Mouse (Mus musculus): Measurements from ENCODE around the gene Cacnb3. TPM values are rescaled to one million over a fixed set of nuclear protein-coding genes. Genes with fewer than 3 reads are reported as not detected.

Cacnb3 gene
- polyA plus RNA-seq, 2 experiments from 2014 or later: 0.19 TPM; not detected in 1

DNA sequence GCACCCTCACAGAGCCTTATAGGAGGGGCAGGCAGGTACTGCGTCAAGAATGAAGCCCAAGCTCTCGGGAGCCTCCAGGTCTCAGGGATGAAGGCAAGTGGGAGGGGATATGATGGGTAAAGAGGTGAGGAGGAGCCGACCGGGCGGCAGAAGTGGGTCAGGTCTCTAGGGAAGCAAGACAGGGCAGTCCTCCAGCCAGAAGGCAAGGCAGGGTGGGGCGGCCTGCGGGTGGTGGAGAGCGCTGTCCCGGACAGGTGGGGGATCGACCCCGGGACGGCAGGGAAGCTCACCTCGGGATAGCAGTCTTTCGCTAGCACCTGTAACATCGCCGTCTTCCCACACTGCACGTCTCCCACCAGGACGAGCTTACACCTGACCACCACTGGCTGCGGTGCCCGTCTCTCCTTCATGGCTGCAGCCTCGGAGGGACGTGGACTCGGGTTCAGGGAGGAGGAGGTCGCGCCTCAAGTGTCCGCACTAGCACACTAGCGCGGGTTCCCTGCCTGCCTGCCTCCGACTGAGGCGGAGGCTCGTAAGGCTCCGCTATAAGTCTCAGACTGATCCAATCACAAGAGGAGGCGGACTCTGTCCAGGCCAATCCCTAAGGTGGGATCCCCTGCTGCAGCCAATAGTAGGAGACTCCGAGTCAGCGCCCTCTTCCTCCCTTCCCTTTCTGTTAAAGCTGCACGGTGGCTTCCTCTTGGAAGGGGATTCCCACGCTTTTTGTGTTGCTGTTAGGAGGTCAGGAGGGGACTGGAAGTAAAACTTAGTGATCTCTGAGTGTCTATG lies 46.5 kb downstream of the Cacnb3 start, which contains the start of gene Rnd1:
Gene Rnd1, minus strand, starts transcription at position 522 of the 789 bp plus-strand sequence.
- peak; percentile 99 for ATAC-seq

DNA sequence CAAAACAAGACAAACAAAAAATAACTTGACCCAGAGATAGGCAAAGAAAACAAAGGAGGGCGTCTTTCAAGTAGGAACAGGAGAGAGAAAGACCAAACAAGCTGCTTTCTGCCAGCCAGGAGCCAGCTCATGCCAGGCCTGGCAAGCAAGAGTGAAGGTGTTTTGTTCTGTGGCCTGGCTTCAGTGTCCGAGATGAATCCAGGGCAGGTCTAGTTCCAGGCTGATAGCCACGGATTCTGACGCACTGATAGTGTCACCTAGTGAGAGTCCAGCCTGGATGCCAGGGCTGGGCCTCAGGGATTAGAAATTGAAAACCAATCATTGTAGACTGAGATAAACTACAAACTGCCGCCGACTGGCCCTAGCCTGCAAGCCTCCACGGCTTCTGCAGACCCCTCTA lies 47.3 kb downstream of the Cacnb3 start:
- ATAC-seq: no peak

DNA sequence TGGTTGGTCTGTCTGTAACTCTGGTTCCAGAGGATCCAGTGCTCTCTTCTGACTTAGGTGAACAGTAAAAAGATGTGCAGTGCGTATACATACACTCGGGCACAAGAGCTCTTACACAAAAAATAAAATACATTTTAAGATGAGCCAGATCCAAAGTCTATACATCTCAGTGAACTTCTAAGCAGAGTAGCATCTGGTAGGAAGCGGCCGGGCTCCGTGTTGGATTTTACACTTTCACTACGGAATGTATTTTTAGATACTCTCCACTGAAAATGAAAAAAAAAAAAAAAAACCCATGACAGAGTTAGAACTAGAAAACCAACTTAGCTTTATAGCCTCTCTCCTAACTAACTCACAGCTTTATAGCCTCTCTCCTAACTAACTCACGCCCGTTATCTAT lies 50.0 kb downstream of the Cacnb3 start:
- no peak for ATAC-seq

DNA sequence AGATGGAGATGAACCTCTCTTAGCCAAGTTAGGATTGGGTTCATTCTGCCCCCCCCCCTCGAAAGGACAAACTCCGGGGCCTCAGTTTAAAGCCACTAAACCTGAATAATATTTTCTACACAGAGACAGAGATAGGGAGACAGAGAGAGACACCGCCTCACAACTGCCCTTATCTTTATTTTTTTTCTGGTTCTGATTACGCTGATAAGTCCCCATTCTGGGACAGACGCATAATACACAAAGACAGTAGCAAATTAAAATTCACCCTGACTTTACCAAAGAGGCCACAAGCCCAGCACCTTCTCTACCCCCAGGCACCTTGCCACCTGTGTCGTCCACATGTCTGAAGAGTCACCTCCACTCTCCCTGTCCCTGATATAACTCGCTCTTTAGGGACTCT lies 51.0 kb downstream of the Cacnb3 start:
- no peak for ATAC-seq

DNA sequence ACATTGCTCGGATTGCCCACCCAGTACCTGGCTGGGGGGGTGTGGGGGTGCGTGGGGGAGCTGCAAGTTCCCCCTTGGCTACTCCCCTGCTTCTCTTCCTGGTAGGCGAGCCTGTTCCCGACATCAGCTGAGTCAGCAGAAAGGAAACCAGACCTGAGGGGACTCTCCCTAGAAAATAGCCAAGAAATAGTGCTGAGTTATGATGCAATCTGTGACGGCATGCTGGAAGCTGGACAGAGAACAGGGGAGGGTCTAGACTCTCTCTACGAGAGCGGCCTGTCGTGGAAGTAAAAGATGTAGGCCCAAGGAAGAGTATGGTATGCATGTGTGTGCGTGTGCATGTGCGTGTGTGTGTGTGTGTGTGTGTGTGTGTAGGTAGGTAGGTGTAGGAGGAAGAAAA lies 52.5 kb downstream of the Cacnb3 start:
- no peak for ATAC-seq

DNA sequence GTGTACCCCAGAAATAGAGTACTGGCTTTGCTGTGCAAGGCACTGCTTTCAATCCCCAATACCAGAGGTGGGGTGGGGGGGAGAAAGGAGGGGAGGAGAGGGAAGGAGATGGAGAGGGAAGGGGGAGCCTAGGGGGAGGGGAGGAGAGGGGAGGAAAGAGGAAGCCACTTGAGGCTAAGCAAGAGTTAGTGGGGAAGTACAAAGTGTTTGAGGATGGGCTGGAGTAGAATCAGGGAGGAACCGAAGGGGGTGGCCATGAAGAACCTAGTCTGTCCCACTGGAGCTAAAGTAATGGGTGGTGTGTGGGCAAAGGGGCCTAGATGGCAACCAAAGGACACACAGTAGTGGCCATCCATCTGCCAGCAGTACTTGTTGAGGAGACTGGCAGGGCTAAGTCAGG lies 53.1 kb downstream of the Cacnb3 start:
- no peak for ATAC-seq

DNA sequence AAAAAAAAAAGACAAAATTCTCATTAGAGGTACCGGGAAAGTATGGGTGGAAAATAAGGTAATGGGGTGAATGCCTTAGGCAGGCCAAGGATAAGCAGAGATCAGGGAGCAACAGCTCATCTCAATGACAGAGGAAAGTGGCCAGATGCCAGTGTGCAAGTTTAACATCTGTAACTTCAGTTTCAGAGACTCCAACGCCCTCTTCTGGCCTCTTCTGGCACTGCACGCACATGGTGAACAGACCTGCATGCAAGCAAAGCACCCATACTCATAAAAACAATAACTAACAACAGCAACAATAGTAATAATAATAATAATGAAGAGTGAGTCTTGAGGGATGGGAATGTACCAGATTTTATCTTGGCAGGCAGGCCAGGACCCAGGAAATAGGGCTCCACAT lies 55.3 kb downstream of the Cacnb3 start:
- no peak for ATAC-seq

DNA sequence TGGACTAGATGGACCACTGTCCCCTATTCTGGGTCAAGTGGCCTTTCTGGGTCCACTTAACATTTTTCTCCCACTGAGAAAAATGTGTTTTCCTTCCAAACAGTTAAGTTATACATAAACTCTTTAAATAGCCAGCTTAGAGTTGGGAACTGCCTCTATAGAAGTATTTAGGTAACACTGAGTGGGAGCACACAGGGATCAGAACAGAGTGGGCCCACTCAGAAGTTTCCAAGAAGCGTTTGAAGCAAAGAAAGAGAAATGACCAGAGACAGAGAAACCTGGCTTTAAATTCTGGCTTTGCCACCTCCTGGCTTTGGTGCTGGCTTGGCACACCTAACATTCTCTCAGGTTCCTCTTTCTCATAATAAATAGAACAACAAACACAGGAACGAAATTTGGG lies 59.0 kb downstream of the Cacnb3 start:
- no peak for ATAC-seq

DNA sequence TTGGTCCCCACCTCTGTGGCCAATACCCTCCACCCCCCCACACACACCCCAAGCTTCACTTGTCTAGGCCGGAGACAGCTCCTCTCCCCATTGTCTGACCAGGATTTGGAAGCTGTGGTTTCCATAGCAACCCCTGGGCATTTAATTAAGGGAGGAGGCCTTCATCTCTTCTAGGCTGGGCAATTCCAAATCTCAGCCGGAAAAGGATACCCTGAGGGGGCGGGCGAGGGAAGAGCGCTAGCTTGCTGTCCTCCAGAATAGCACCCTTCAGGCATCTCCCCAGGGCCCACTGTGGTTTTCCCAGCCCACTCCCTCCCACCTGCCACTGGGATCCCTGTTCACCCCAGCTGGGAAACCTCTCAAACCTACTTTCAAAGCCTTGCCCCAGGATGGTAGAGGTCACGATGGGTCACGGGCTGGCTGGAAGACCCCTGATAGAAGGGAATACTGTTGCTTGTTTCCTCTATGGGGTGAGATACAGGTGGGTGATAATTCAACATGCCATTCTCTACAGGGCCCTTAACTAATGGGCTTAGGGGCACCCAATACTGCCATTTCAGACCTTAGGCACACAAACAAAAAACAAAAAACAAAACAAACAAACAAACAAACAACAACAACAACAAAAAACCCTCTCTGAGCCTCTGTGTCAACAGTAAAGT lies 61.0 kb downstream of the Cacnb3 start:
- ATAC-seq: no peak

DNA sequence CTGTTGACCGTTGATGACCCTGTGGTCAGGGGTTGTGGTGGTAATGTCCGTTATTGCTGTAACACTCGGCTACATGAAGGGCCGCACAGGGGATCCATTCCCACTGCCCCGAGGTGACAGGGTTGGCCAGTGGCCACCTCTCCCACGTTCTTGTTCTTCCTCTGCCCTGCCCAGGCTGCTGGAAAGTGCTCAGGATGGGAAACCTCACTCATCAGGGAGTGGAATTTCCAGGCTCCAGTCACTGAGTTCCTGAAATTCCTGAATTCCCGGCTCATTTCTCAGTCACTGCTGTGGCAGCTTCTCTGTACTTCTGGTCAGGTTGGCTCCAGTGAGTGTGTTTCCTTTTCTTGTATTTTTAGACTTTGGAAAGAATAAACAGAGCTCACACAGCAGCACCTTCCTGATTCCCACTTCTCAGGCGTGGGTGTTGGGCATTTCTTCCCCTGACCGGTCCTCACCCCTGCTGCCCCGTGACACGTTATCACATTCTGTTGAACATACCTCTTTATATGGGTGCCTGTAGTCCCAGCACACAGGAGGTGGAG lies 61.6 kb downstream of the Cacnb3 start:
- no peak for ATAC-seq

Other genes with a start within 250 kb of the Cacnb3 start
- gene Olfr283, start 249.9 kb upstream of the Cacnb3 start, polyA plus RNA-seq (2017; shearing (Covaris generic)): not detected
- not detected for gene Olfr282, start 199.6 kb upstream of the Cacnb3 start, polyA plus RNA-seq (2017; shearing (Covaris generic))
- not detected for gene Olfr281, start 178.3 kb upstream of the Cacnb3 start, polyA plus RNA-seq (2017; shearing (Covaris generic))
- gene OR5BS1P, start 160.9 kb upstream of the Cacnb3 start, polyA plus RNA-seq (2017; shearing (Covaris generic)): under 1 TPM in 1 of 2 experiments, not detected in 1; 0.07 TPM
- gene Lalba, start 148.1 kb upstream of the Cacnb3 start, polyA plus RNA-seq (2017; shearing (Covaris generic)): not detected
- not detected for gene Olfr279, start 138.4 kb upstream of the Cacnb3 start, polyA plus RNA-seq (2017; shearing (Covaris generic))
- gene Kansl2, start 96.6 kb upstream of the Cacnb3 start, polyA plus RNA-seq (2017; shearing (Covaris generic)): 10 to 100 TPM; 29.0 to 35.9 TPM
- 10 to 100 TPM; 71.1 to 73.1 TPM for gene Ccnt1, start 59.9 kb upstream of the Cacnb3 start, polyA plus RNA-seq (2017; shearing (Covaris generic))
- gene 4930415O20Rik, start 59.8 kb upstream of the Cacnb3 start, polyA plus RNA-seq (2017; shearing (Covaris generic)): not detected
- under 1 TPM; 0.36 to 0.56 TPM for gene Adcy6, start 20.8 kb upstream of the Cacnb3 start, polyA plus RNA-seq (2017; shearing (Covaris generic))
- gene Ddx23, start 32.1 kb downstream of the Cacnb3 start, polyA plus RNA-seq (2017; shearing (Covaris generic)): 10 to 100 TPM; 22.8 to 27.3 TPM
- gene Rnd1, start 46.6 kb downstream of the Cacnb3 start, polyA plus RNA-seq (2017; shearing (Covaris generic)): 1 to 10 TPM in 1 of 2 experiments, under 1 TPM in 1; 0.50 to 1.5 TPM
- gene Ccdc65, start 77.4 kb downstream of the Cacnb3 start, polyA plus RNA-seq (2017; shearing (Covaris generic)): under 1 TPM in 1 of 2 experiments, not detected in 1; 0.62 TPM
- gene Fkbp11, start 97.4 kb downstream of the Cacnb3 start, polyA plus RNA-seq (2017; shearing (Covaris generic)): 1 to 10 TPM; 1.3 to 1.7 TPM
- 10 to 100 TPM; 29.9 to 46.7 TPM for gene Arf3, start 132.4 kb downstream of the Cacnb3 start, polyA plus RNA-seq (2017; shearing (Covaris generic))
- gene Wnt10b, start 147.3 kb downstream of the Cacnb3 start, polyA plus RNA-seq (2017; shearing (Covaris generic)): under 1 TPM in 1 of 2 experiments, not detected in 1; 0.22 TPM
- gene Wnt1, start 159.0 kb downstream of the Cacnb3 start, polyA plus RNA-seq (2017; shearing (Covaris generic)): not detected
- not detected for gene Ddn, start 178.7 kb downstream of the Cacnb3 start, polyA plus RNA-seq (2017; shearing (Covaris generic))
- gene Prkag1, start 200.7 kb downstream of the Cacnb3 start, polyA plus RNA-seq (2017; shearing (Covaris generic)): 100 to 1,000 TPM in 1 of 2 experiments, 10 to 100 TPM in 1; 98.2 to 133 TPM
- gene Kmt2d, start 240.4 kb downstream of the Cacnb3 start, polyA plus RNA-seq (2017; shearing (Covaris generic)): 10 to 100 TPM; 21.7 to 29.2 TPM